ENCODE assay signal across 15 mouse cellular contexts in the genomic region with DNA sequence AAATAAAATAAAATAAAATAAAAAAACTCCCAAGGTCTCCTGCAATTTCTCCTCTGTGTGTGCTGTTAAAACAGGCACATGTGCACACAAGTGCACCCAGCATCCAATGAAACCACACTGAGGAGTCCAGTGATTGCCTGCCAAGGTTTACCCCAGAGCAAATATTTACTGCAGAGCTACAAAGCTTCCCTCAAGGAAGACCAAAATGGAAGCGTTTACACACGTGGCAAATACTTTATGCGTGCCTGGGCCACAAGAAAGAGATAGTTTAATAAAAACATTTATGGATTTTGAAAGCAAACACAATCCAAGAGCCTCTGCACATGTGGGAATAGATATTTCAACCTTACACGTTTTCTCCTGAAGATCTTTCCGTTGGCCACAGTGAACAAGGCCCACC.
DNase-seq lines count a peak whose midpoint lies in the region; ATAC-seq and TF ChIP-seq lines count a peak whose summit lies in the region.
"Had no signal": no experiment of that assay in that cellular context is flagged by ENCODE, and none has a peak within 500 bp of the region (broad histone marks: within the 10 kb centered on the region; RNA-seq: fewer than 3 reads in every experiment).

No protein-coding gene starts in this region.

- H3K9ac ChIP-seq in midbrain, postnatal 0 days (replicated peaks; ENCODE audit: low read length, poor library complexity, severe bottlenecking), result no peak overlapping the region
- H3K9ac ChIP-seq in limb, embryonic 12.5 days (replicated peaks), result no peak overlapping the region
- no peak overlapping the region for H3K9ac ChIP-seq in stomach, postnatal 0 days (ENCODE audit: low read length)

- no peaks in the 10 kb centered on the region for H3K36me3 ChIP-seq in midbrain, embryonic 10.5 days
- H3K36me3 ChIP-seq in midbrain, postnatal 0 days (ENCODE audit: insufficient read depth, low read length), result no peaks in the 10 kb centered on the region
- no peaks in the 10 kb centered on the region for H3K36me3 ChIP-seq in limb, embryonic 12.5 days
- H3K36me3 ChIP-seq in stomach, postnatal 0 days (ENCODE audit: control insufficient read depth, insufficient read depth, low read length), result no peaks in the 10 kb centered on the region

- WGBS in midbrain, embryonic 10.5 days, result 82% methylated on average over 5 of the region's 5 CpGs
- 76% methylated on average over 5 of the region's 5 CpGs for WGBS in midbrain, postnatal 0 days
- 66% methylated on average over 5 of the region's 5 CpGs for WGBS in limb, embryonic 12.5 days
- 29% methylated on average over 5 of the region's 5 CpGs for WGBS in stomach, postnatal 0 days

- DNase-seq in heart, adult 11 months, result peak; percentile 51
- DNase-seq in heart, adult 9 months (ENCODE audit: low spot score in 2 of 2), result no peak
- DNase-seq in midbrain, embryonic 10.5 days (ENCODE audit: low spot score), result no peak
- DNase-seq in midbrain, postnatal 0 days (ENCODE audit: low spot score), result no peak
- no peak for DNase-seq in stomach, postnatal 0 days (ENCODE audit: low spot score)
- no peak for DNase-seq in kidney, adult 9 months
- no peak for DNase-seq in kidney, postnatal 14 days
- DNase-seq: cerebellum, postnatal 25 days; gastrocnemius, postnatal 25 days; heart, postnatal 4 days; right cerebral cortex, adult 18-20 months; thymus, postnatal 36 days had no signal

- no peak for TF ChIP-seq CTCF in midbrain, postnatal 0 days (IDR thresholded peaks at IDR 0.05)
- no peak for TF ChIP-seq CTCF in stomach, postnatal 0 days (IDR thresholded peaks at IDR 0.05; ENCODE audit: low read depth)

- H3K4me2 ChIP-seq in midbrain, postnatal 0 days (ENCODE audit: low read depth, low read length, poor library complexity, severe bottlenecking), result no peak overlapping the region
- H3K4me2 ChIP-seq in limb, embryonic 12.5 days, result no peak overlapping the region
- H3K4me2 ChIP-seq in stomach, postnatal 0 days (replicated peaks; ENCODE audit: low read depth), result no peak overlapping the region
- H3K4me2 ChIP-seq: heart, embryonic 11.5 days had no signal

- H3K4me1 ChIP-seq in midbrain, embryonic 10.5 days, result peaks cover 46% of the 10 kb centered on the region
- H3K4me1 ChIP-seq in midbrain, postnatal 0 days (ENCODE audit: insufficient read depth, low read length), result peaks cover 4% of the 10 kb centered on the region; the same call in 1 of the 2 replicates
- peaks cover 34% of the 10 kb centered on the region for H3K4me1 ChIP-seq in limb, embryonic 12.5 days (replicated peaks)
- 0 out of 2 replicates have a peak, but pooled peaks cover 4% of the 10 kb centered on the region for H3K4me1 ChIP-seq in stomach, postnatal 0 days (replicated peaks; ENCODE audit: control insufficient read depth, insufficient read depth)

- no peak overlapping the region for H3K4me3 ChIP-seq in midbrain, embryonic 10.5 days
- H3K4me3 ChIP-seq in midbrain, postnatal 0 days (ENCODE audit: low read depth, low read length), result no peak overlapping the region
- H3K4me3 ChIP-seq in limb, embryonic 12.5 days (replicated peaks), result no peak overlapping the region
- no peak overlapping the region for H3K4me3 ChIP-seq in stomach, postnatal 0 days (ENCODE audit: low read depth, low read length)

- no peak for ATAC-seq in midbrain, postnatal 0 days (ENCODE audit: low FRiP score)
- no peak for ATAC-seq in limb, embryonic 12.5 days (ENCODE audit: insufficient number of reproducible peaks, insufficient read depth, low FRiP score, low TSS enrichment, low read depth)
- no peak for ATAC-seq in stomach, postnatal 0 days (ENCODE audit: low FRiP score, low TSS enrichment)
- ATAC-seq: midbrain, embryonic 16.5 days had no signal

- H3K27ac ChIP-seq in midbrain, embryonic 10.5 days (replicated peaks), result peak overlapping the region; percentile 92; the same call in 1 of the 2 replicates
- no peak overlapping the region for H3K27ac ChIP-seq in midbrain, postnatal 0 days (ENCODE audit: low read depth, low read length)
- H3K27ac ChIP-seq in limb, embryonic 12.5 days, result peak overlapping the region; percentile 41; the same call in 1 of the 2 replicates
- peak overlapping the region; percentile 19; the same call in 1 of the 2 replicates for H3K27ac ChIP-seq in stomach, postnatal 0 days (replicated peaks)

- TF ChIP-seq EP300 in stomach, postnatal 0 days (optimal IDR thresholded peaks at IDR 0.05), result no peak

- H3K9me3 ChIP-seq in midbrain, embryonic 10.5 days (replicated peaks), result no peaks in the 10 kb centered on the region
- H3K9me3 ChIP-seq in midbrain, postnatal 0 days (ENCODE audit: low read length), result no peaks in the 10 kb centered on the region
- no peaks in the 10 kb centered on the region for H3K9me3 ChIP-seq in limb, embryonic 12.5 days
- no peaks in the 10 kb centered on the region for H3K9me3 ChIP-seq in stomach, postnatal 0 days (ENCODE audit: control insufficient read depth, low read length)

- H3K27me3 ChIP-seq in midbrain, embryonic 10.5 days (ENCODE audit: low read depth, poor library complexity, severe bottlenecking), result peaks cover 24% of the 10 kb centered on the region
- peaks cover 10% of the 10 kb centered on the region for H3K27me3 ChIP-seq in midbrain, postnatal 0 days (ENCODE audit: insufficient read depth, low read length)
- 0 out of 2 replicates have a peak, but pooled peaks cover 4% of the 10 kb centered on the region for H3K27me3 ChIP-seq in limb, embryonic 12.5 days
- no peaks in the 10 kb centered on the region for H3K27me3 ChIP-seq in stomach, postnatal 0 days (ENCODE audit: control insufficient read depth, insufficient read depth, low read length)
